Mouse (Mus musculus): Measurements from ENCODE around the gene Ofd1. TPM values are rescaled to one million over a fixed set of nuclear protein-coding genes. Genes with fewer than 3 reads are reported as not detected.

Ofd1 gene
- polyA plus RNA-seq, 1 experiment from 2014 or later, result 8.0 TPM

- no peak overlapping the region for H3K9ac ChIP-seq
- H3K27ac ChIP-seq (ENCODE audit: low read depth), result no peak overlapping the region
- ATAC-seq (ENCODE audit: insufficient read depth) (no peak), DNase-seq (peak; percentile 4)
- H3K27me3 ChIP-seq (ENCODE audit: insufficient read depth, low read length), result no peaks in the 10 kb centered on the region
- H3K4me2 ChIP-seq, result no peak overlapping the region
- 0 out of 2 replicates have a peak, but pooled peaks cover 6% of the 10 kb centered on the region for H3K36me3 ChIP-seq (ENCODE audit: insufficient read depth)
- peak; percentile 24; the same call in 1 of the 2 replicates for TF ChIP-seq CTCF (IDR thresholded peaks at IDR 0.05; ENCODE audit: low read depth)
- no peaks in the 10 kb centered on the region for H3K9me3 ChIP-seq (ENCODE audit: low read depth, low read length)
- H3K4me1 ChIP-seq (ENCODE audit: insufficient read depth), result no peaks in the 10 kb centered on the region
- H3K4me3 ChIP-seq (ENCODE audit: low read depth, low read length), result no peak overlapping the region
- 83% methylated on average over 1 of the region's 1 CpGs for WGBS
These were observed 46.8 kb downstream of the Ofd1 start for GRCm38 (mm10) chrX:166393753-166394152.

GRCm38 (mm10) chrX:166386656-166387055 lies 53.8 kb downstream of the Ofd1 start:
- WGBS, result 72% methylated on average over 6 of the region's 6 CpGs

GRCm38 (mm10) chrX:166384935-166385334 lies 55.6 kb downstream of the Ofd1 start:
- Histone ChIP-seq H3K27me3 (ENCODE audit: insufficient read depth, low read length) (no peaks in the 10 kb centered on the region), H3K27ac (ENCODE audit: low read depth) (0 out of 2 replicates have a peak overlapping the region, but pooled peaks have one; percentile 18), H3K4me1 (ENCODE audit: insufficient read depth) (no peaks in the 10 kb centered on the region), H3K4me2 (no peak overlapping the region), H3K9ac (no peak overlapping the region), H3K4me3 (ENCODE audit: low read depth, low read length) (no peak overlapping the region), H3K9me3 (ENCODE audit: low read depth, low read length) (no peaks in the 10 kb centered on the region), H3K36me3 (ENCODE audit: insufficient read depth) (0 out of 2 replicates have a peak, but pooled peaks cover 1% of the 10 kb centered on the region)
- 37% methylated on average over 3 of the region's 3 CpGs for WGBS
- DNase-seq (peak; percentile 63), ATAC-seq (ENCODE audit: insufficient read depth) (peak; percentile 91)
- TF ChIP-seq CTCF (IDR thresholded peaks at IDR 0.05; ENCODE audit: low read depth), result no peak

More at GRCm38 (mm10) chrX:166386656-166387055, 53.8 kb downstream of the Ofd1 start:
- Histone ChIP-seq H3K27me3 (ENCODE audit: insufficient read depth, low read length) (no peaks in the 10 kb centered on the region), H3K36me3 (ENCODE audit: insufficient read depth) (no peaks in the 10 kb centered on the region), H3K4me2 (no peak overlapping the region), H3K9ac (no peak overlapping the region), H3K4me3 (ENCODE audit: low read depth, low read length) (no peak overlapping the region), H3K4me1 (ENCODE audit: insufficient read depth) (no peaks in the 10 kb centered on the region), H3K9me3 (ENCODE audit: low read depth, low read length) (no peaks in the 10 kb centered on the region), H3K27ac (ENCODE audit: low read depth) (no peak overlapping the region)
- TF ChIP-seq CTCF (IDR thresholded peaks at IDR 0.05; ENCODE audit: low read depth), result no peak
- ATAC-seq (ENCODE audit: insufficient read depth), result no peak
- DNase-seq, result no peak

GRCm38 (mm10) chrX:166383606-166384005 lies 56.9 kb downstream of the Ofd1 start:
- Histone ChIP-seq H3K4me1 (ENCODE audit: insufficient read depth) (no peaks in the 10 kb centered on the region), H3K36me3 (ENCODE audit: insufficient read depth) (0 out of 2 replicates have a peak, but pooled peaks cover 4% of the 10 kb centered on the region), H3K27ac (ENCODE audit: low read depth) (no peak overlapping the region), H3K4me3 (ENCODE audit: low read depth, low read length) (no peak overlapping the region), H3K4me2 (no peak overlapping the region), H3K9ac (no peak overlapping the region), H3K27me3 (ENCODE audit: insufficient read depth, low read length) (no peaks in the 10 kb centered on the region), H3K9me3 (ENCODE audit: low read depth, low read length) (no peaks in the 10 kb centered on the region)
- ATAC-seq (ENCODE audit: insufficient read depth), result no peak
- no peak for DNase-seq
- TF ChIP-seq CTCF (IDR thresholded peaks at IDR 0.05; ENCODE audit: low read depth), result no peak
- 81% methylated on average over 2 of the region's 2 CpGs for WGBS

- H3K4me3 ChIP-seq (ENCODE audit: low read depth, low read length), result no peak overlapping the region
- WGBS, result 81% methylated on average over 5 of the region's 5 CpGs
- H3K9ac ChIP-seq, result no peak overlapping the region
- no peak overlapping the region for H3K4me2 ChIP-seq
- no peak for ATAC-seq (ENCODE audit: insufficient read depth)
- no peaks in the 10 kb centered on the region for H3K9me3 ChIP-seq (ENCODE audit: low read depth, low read length)
- 0 out of 2 replicates have a peak, but pooled peaks cover 4% of the 10 kb centered on the region for H3K36me3 ChIP-seq (ENCODE audit: insufficient read depth)
- TF ChIP-seq CTCF (IDR thresholded peaks at IDR 0.05; ENCODE audit: low read depth), result no peak
- H3K27ac ChIP-seq (ENCODE audit: low read depth), result no peak overlapping the region
- DNase-seq, result no peak
- H3K27me3 ChIP-seq (ENCODE audit: insufficient read depth, low read length), result no peaks in the 10 kb centered on the region
- H3K4me1 ChIP-seq (ENCODE audit: insufficient read depth), result no peaks in the 10 kb centered on the region
These were observed 61.9 kb downstream of the Ofd1 start for GRCm38 (mm10) chrX:166378652-166379051.

GRCm38 (mm10) chrX:166376681-166377328 lies 63.7 kb downstream of the Ofd1 start:
- Histone ChIP-seq H3K4me3 (ENCODE audit: low read depth, low read length) (no peak overlapping the region), H3K4me2 (no peak overlapping the region), H3K36me3 (ENCODE audit: insufficient read depth) (0 out of 2 replicates have a peak, but pooled peaks cover 4% of the 10 kb centered on the region), H3K4me1 (ENCODE audit: insufficient read depth) (no peaks in the 10 kb centered on the region), H3K9ac (no peak overlapping the region), H3K9me3 (ENCODE audit: low read depth, low read length) (no peaks in the 10 kb centered on the region), H3K27me3 (ENCODE audit: insufficient read depth, low read length) (no peaks in the 10 kb centered on the region), H3K27ac (ENCODE audit: low read depth) (no peak overlapping the region)
- ATAC-seq (ENCODE audit: insufficient read depth) (no peak), DNase-seq (no peak)
- 78% methylated on average over 9 of the region's 9 CpGs for WGBS
- TF ChIP-seq CTCF (IDR thresholded peaks at IDR 0.05; ENCODE audit: low read depth), result no peak

GRCm38 (mm10) chrX:166365458-166366213 lies 74.9 kb downstream of the Ofd1 start:
- H3K9me3 ChIP-seq (ENCODE audit: low read depth, low read length), result no peaks in the 10 kb centered on the region
- no peaks in the 10 kb centered on the region for H3K27me3 ChIP-seq (ENCODE audit: insufficient read depth, low read length)
- H3K27ac ChIP-seq (ENCODE audit: low read depth), result no peak overlapping the region
- ATAC-seq (ENCODE audit: insufficient read depth), result no peak
- no peaks in the 10 kb centered on the region for H3K36me3 ChIP-seq (ENCODE audit: insufficient read depth)
- 77% methylated on average over 8 of the region's 8 CpGs for WGBS
- no peak for DNase-seq
- no peak for TF ChIP-seq CTCF (IDR thresholded peaks at IDR 0.05; ENCODE audit: low read depth)
- no peak overlapping the region for H3K4me3 ChIP-seq (ENCODE audit: low read depth, low read length)
- no peak overlapping the region for H3K9ac ChIP-seq
- no peaks in the 10 kb centered on the region for H3K4me1 ChIP-seq (ENCODE audit: insufficient read depth)
- H3K4me2 ChIP-seq, result no peak overlapping the region

All from lung, embryonic 14.5 days (tissue).